Mouse (Mus musculus) heart, adult 2 months (tissue): ENCODE measurements at regions not wholly inside any gene's neighbourhood (a gene's known extent, or its start where the extent isn't known, plus 50 kb on each side); places are given as distances from the start of the nearest gene placed in this dataset.

Source experiments
- CTCF ChIP-seq: fragments of 200-600 bp; IDR thresholded peaks from 2 replicates; pipeline ENCODE4 v1.8.1; 2022; ENCODE audit warnings: antibody characterized with exemption, mild to moderate bottlenecking, moderate library complexity
- EP300 ChIP-seq: fragments of 200-500 bp; IDR thresholded peaks from 2 replicates; pipeline ENCODE4 v1.6.1; 2011; ENCODE audit warnings: low read depth, low read length, control low read depth; ENCODE audit not compliant: insufficient read depth

DNA sequence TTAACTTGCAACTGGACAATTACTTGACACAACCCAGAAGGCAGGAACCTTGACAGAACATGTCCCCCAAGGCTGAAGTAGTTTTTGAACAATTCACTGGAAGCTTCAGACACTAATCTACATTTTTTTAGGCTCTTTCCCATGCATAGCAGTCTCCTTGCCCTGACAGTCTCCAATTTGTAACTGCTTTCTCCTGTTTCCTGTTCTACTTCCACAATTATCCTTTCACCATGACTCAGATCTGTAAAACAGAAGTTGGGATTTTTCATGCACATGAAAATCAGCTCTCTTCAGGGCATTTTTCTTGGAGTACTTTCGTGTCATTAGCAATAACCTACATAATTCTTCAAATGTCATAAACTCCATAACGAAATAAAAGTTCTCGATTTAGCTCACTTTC, 56.2 kb upstream of the Man1a start:
- TF ChIP-seq CTCF: no peak
- no peak for TF ChIP-seq EP300
